Mouse (Mus musculus) liver, postnatal 0 days (tissue): ENCODE results near the gene Kat8. TPM values are rescaled to one million over a fixed set of nuclear protein-coding genes. Genes with fewer than 3 reads are reported as not detected.
"Not testable (repeated sequence)": the region's sequence is repeated elsewhere in the genome, so short reads cannot be mapped to it uniquely, and the experiment has no call there.

Experiments
- ATAC-seq: fragments of 200-750 bp; cut with Nextera tagmentation; 2 replicates; pipeline ENCODE4 v1.8.0; 2017; ENCODE audit warnings: mild to moderate bottlenecking, moderate library complexity
- DNase-seq: peaks from one replicate; pipeline ENCODE4 v3.0.0-alpha.2; 2016
- H3K27ac ChIP-seq: fragments of 300-500 bp; sonication (generic); 2 replicates; pipeline ENCODE4 v1.5.1; 2014; ENCODE audit warnings: antibody characterized with exemption, moderate library complexity, mild to moderate bottlenecking, low read depth
- H3K27me3 ChIP-seq: fragments of 300-500 bp; sonication (generic); 2 replicates; pipeline ENCODE4 v1.6.1; 2014; ENCODE audit warnings: low read length, control low read depth, mixed read lengths; ENCODE audit not compliant: insufficient read depth
- H3K36me3 ChIP-seq: fragments of 300-500 bp; sonication (generic); replicated peaks from 2 replicates; pipeline ENCODE4 v1.6.1; 2014; ENCODE audit warnings: mild to moderate bottlenecking, control low read depth, low read length, moderate library complexity, mixed read lengths; ENCODE audit not compliant: insufficient read depth
- H3K4me1 ChIP-seq: fragments of 300-500 bp; sonication (generic); 2 replicates; pipeline ENCODE4 v1.6.1; 2014; ENCODE audit warnings: antibody characterized with exemption, mild to moderate bottlenecking, control low read depth; ENCODE audit not compliant: insufficient read depth
- H3K4me2 ChIP-seq: fragments of 300-500 bp; sonication (generic); 2 replicates; pipeline ENCODE4 v1.6.1; 2014; ENCODE audit warnings: low read depth, mild to moderate bottlenecking, low read length, moderate library complexity, mixed read lengths
- H3K4me3 ChIP-seq: fragments of 300-500 bp; sonication (generic); 2 replicates; pipeline ENCODE4 v1.5.1; 2014; ENCODE audit warnings: low read depth, low read length
- H3K9ac ChIP-seq: fragments of 300-500 bp; sonication (generic); replicated peaks from 2 replicates; pipeline ENCODE4 v1.6.1; 2014; ENCODE audit warnings: mild to moderate bottlenecking, moderate library complexity
- H3K9me3 ChIP-seq: fragments of 300-500 bp; sonication (generic); 2 replicates; pipeline ENCODE4 v1.6.1; 2016; ENCODE audit warnings: mild to moderate bottlenecking, control low read depth, low read length, mixed read lengths
- CTCF ChIP-seq: sonication (generic); IDR thresholded peaks from 2 replicates; pipeline ENCODE4 v1.5.1; 2016; ENCODE audit warnings: antibody characterized with exemption, low read depth
- EP300 ChIP-seq: IDR thresholded peaks from 2 replicates; pipeline ENCODE4 v1.6.1; 2016; ENCODE audit warnings: antibody characterized with exemption, low read depth, mild to moderate bottlenecking
- WGBS: fragments of 180-500 bp; shearing (Covaris S2); extraction: QIAGEN DNeasy Blood & Tissue Kit; methylation state at CpG from one replicate; pipeline ENCODE4 v1.1.7; 2014; ENCODE audit not compliant: insufficient replicate concordance; 5-methylcytosine and 5-hydroxymethylcytosine counted together
- polyA plus RNA-seq: library from polyadenylated mRNA; unstranded; fragments of >200 nt; fragmentation: Nextera tagmentation; extraction: Ambion mirVana; gene quantifications from 2 replicates; pipeline ENCODE4 v1.2.1, GENCODE M21; 2015

Gene Kat8
- polyA plus RNA-seq, 1 experiment from 2014 or later = 13.2 TPM

DNA sequence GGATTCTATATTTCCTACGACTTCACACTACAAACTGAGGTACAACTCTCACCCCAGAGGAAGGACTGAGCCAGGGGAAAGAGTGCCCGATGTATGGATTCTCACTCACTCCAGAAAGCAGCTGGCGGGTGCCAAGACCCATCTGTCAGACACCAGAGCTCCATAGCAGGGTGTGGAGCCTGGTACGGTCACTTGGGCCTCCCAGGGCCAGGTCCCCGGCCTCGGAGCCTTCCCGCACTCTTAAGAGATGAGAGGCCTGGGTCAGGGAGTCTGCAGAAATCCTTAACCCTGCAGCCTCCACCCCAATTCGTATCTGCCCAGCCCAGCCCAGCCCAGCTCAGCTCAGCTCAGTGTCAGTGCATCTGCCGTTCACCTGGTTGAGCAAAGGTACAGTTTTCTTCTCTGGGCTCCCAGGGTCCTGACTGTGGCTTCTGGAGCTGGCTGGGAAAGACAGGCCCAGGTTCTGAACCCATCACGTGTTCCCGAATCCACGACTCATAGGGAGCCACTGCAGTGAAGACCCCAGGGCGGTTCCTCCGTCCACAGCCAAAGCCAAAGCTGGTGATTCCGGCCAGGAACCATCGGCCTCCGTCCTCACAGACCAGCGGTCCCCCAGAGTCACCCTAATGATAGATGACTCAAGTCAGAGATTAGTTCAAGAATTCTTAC is 24.0 kb downstream of the Kat8 start:
- H3K27ac ChIP-seq = no peak overlapping the region
- peak overlapping the region; percentile 69 for H3K9ac ChIP-seq
- H3K4me1 ChIP-seq = peaks cover 22% of the 10 kb centered on the region
- no peaks in the 10 kb centered on the region for H3K9me3 ChIP-seq
- DNase-seq = no peak
- TF ChIP-seq CTCF (no peak), EP300 (no peak)
- no peaks in the 10 kb centered on the region for H3K27me3 ChIP-seq
- H3K4me3 ChIP-seq = peak overlapping the region; percentile 61
- no peak for ATAC-seq
- H3K36me3 ChIP-seq = no peaks in the 10 kb centered on the region
- WGBS = 56% methylated on average over 18 of the region's 18 CpGs
- H3K4me2 ChIP-seq = peak overlapping the region; percentile 98

DNA sequence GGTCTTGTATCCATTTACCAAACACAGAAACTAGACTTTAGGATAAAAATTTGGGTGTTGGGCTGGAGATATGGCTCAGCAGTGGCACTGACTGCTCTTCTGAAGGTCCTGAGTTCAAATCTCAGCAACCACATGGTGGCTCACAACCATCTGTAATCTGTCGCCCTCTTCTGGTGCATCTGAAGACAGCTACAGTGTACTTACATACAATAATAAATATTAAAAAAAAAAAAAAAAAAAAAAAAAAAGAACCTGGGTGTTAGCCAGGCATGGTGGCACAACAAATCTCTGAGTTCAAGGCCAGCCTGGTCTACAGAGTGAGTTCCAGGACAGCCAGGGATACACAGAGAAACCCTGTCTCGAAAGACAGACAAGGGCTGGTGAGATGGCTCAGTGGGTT is 29.8 kb downstream of the Kat8 start:
- TF ChIP-seq CTCF = peak; percentile 36
- not testable (repeated sequence) for H3K27ac ChIP-seq, ATAC-seq, H3K9ac ChIP-seq, H3K9me3 ChIP-seq, H3K4me3 ChIP-seq, H3K4me1 ChIP-seq, H3K36me3 ChIP-seq, DNase-seq, H3K4me2 ChIP-seq
- peaks cover 12% of the 10 kb centered on the region; the same call in 1 of the 2 replicates for H3K27me3 ChIP-seq
- WGBS = 43% methylated on average over 2 of the region's 2 CpGs

DNA sequence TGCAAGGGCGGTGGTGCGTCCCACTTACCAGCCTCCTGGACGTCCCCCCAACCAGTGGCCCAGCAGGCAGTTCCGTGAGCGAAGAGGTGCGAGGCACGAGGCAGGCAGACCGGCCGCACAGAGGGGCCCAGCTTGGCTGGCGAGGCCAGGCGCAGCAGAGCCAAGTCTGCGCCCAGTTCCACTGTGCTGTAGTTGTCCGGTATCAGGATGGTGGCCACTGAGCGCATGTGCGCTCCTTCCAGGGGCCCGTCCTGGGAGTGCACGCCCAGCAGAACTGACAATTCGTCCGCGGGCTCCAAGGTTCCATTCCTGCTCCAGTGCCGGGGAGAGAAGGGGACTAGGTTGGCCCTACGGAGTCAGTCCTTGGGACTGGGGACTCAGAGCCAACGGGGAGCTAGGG is 32.3 kb downstream of the Kat8 start:
- Histone ChIP-seq H3K4me2 (no peak overlapping the region), H3K36me3 (no peaks in the 10 kb centered on the region), H3K27me3 (peaks cover 12% of the 10 kb centered on the region; the same call in 1 of the 2 replicates), H3K9ac (no peak overlapping the region), H3K9me3 (no peaks in the 10 kb centered on the region), H3K4me3 (no peak overlapping the region), H3K27ac (no peak overlapping the region), H3K4me1 (no peaks in the 10 kb centered on the region)
- TF ChIP-seq EP300 (no peak), CTCF (no peak)
- ATAC-seq = no peak
- peak; percentile 13 for DNase-seq
- 19% methylated on average over 23 of the region's 23 CpGs for WGBS

DNA sequence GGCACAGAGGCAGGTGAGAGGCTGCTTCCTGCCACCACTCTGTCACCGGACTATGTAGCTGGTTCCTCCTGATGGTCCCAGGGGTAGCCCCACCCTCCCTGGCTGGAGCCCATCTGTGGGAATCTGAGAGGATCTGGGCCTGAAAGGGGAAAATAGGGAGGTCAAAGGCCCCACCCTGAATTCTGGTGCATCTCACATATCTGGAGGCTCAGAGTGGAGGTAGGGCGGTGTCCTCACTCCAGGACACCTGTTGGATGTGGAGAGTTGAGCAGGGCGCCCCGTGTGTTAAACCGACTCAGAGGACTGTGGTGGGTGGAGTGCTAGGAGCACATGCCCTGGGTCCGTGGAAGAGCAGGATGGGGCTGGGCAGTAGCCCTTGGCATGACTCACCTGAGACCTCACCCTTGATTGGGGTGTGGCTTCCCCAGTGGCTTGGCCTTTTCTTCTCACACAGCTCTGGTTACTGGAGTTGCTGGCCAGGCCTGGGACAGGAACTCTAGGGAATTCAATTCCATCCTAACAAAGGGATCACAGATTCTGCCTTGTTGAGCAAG is 34.2 kb downstream of the Kat8 start, which contains the start of gene Prss36:
TSS of gene Prss36 (minus strand) at position 256 of the 554 bp plus-strand sequence.
- no peak within 1 kb of the TSS for H3K4me2 ChIP-seq
- no peak within 1 kb of the TSS for H3K9ac ChIP-seq
- DNase-seq (no peak), ATAC-seq (no peak)
- H3K27me3 ChIP-seq = peaks cover 12% of the 10 kb centered on the region; the same call in 1 of the 2 replicates
- no peaks in the 10 kb centered on the region for H3K9me3 ChIP-seq
- TF ChIP-seq CTCF (no peak), EP300 (no peak)
- H3K4me3 ChIP-seq = no peak within 1 kb of the TSS
- no peaks in the 10 kb centered on the region for H3K36me3 ChIP-seq
- no peaks in the 10 kb centered on the region for H3K4me1 ChIP-seq
- WGBS = 73% methylated on average over 6 of the region's 6 CpGs
- no peak within 1 kb of the TSS for H3K27ac ChIP-seq

DNA sequence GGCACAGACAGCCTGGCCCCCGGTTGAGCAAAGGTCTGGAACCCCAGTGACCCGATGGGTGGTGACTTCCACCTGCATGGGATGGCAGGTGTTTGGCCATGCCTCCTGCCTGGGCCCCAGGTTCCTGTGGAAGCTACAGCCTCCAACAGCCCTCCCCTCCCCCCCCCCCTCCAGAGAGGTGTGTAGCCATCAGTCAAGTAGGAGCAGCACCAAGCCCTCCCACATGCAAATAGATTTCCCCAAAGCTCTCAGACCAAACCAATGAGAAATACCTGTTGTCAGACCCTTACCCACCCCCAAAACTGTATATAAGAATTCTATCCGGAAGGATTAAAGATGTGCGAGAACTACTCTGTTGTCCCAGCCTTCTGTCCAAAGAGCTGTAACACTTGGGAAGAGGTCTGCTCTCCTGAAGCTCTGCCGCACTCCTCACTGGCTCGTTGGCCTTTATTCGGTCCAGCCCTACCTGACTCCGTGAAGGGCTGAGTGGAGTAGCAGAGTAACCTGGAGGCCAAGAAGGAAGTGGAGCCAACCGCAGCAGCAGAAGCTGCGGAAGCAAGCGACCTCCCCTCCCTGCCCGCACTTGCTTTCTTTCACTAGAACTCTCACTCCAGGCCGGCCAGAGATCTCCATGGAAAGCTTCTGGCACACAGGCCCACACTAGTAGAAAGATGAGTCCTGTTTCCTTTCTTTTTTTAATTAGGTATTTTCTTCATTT is 40.7 kb downstream of the Kat8 start:
- Histone ChIP-seq H3K27me3 (no peaks in the 10 kb centered on the region), H3K4me3 (no peak overlapping the region), H3K36me3 (no peaks in the 10 kb centered on the region), H3K9me3 (no peaks in the 10 kb centered on the region), H3K4me1 (no peaks in the 10 kb centered on the region), H3K9ac (no peak overlapping the region), H3K27ac (no peak overlapping the region), H3K4me2 (0 out of 2 replicates have a peak overlapping the region, but pooled peaks have one; percentile 4)
- ATAC-seq (no peak), DNase-seq (no peak)
- TF ChIP-seq CTCF (no peak), EP300 (no peak)
- WGBS = 20% methylated on average over 13 of the region's 13 CpGs

DNA sequence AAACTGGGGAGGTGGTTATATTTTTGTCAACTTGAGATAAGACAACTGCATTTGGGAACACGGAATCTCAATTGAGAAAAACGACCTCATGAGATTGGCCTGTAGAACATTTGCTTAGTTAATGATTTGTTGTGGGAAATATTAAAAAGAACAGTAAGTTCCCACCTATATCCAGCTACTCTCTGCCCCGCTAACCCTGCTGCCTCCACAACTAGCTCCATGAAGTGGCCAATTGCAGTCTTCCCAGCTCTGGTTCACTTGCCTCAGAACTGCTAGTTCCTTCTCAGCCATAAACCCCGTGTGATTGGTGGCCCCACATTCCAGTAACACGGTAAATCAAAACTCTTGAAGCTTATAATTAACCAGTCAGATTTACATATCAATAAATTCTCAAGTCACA is 47.0 kb downstream of the Kat8 start:
- no peaks in the 10 kb centered on the region for H3K9me3 ChIP-seq
- no peak for ATAC-seq
- TF ChIP-seq EP300 = no peak
- TF ChIP-seq CTCF = no peak

More for the DNA sequence above, 47.0 kb downstream of the Kat8 start:
- no peak for DNase-seq
- no peaks in the 10 kb centered on the region for H3K36me3 ChIP-seq
- 60% methylated on average over 5 of the region's 5 CpGs for WGBS
- H3K27ac ChIP-seq = no peak overlapping the region
- H3K4me1 ChIP-seq = no peaks in the 10 kb centered on the region
- H3K4me2 ChIP-seq = no peak overlapping the region
- H3K27me3 ChIP-seq = no peaks in the 10 kb centered on the region
- H3K9ac ChIP-seq = no peak overlapping the region
- H3K4me3 ChIP-seq = no peak overlapping the region
